Mouse (Mus musculus): ENCODE data around the gene Fasn. TPM values are rescaled to one million over a fixed set of nuclear protein-coding genes. Genes with fewer than 3 reads are reported as not detected.

Fasn gene
- polyA plus RNA-seq, 1 experiment from 2014 or later: 24.2 TPM

DNA sequence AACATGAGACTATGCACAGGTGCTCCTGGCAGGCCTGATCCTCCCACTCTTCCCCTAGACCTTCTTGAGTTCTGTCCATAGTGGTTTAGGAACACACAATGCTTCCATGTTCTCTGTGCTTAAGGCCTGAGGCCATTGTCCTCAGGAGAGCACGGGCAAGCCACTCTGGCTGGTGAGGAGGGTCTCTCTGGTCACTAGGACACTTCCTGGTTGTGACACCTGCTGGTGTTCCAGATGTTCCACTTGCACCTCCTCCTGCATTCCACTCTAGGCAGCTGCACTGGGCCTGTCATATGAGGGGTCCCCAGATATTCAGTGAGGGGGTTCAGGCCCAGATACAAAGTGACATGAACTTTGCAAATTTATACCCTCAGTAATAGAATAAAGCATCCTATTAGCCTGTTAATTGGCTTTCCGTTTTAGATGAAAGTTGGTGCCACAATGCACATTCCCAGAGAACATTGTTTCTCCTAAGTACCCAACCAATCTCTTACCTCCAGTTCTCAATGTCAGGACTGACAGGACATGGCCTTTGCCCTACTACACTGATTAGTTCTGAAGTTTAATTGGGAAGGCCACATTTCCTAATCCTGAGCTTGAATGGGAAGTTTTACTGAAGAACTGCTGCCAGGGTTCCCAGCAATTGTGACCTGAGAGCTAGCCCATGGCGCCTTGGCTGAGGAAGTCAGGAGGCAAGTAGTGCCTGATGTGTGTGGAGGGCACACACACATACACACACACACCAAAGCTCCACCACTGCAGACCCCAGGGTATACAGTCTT lies 7.5 kb upstream of the Fasn start:
- Histone ChIP-seq H3K4me1 (ENCODE audit: control insufficient read depth, low read depth, low read length) (peaks cover 11% of the 10 kb centered on the region), H3K9me3 (replicated peaks; ENCODE audit: control insufficient read depth, low read length) (no peaks in the 10 kb centered on the region), H3K27me3 (ENCODE audit: control insufficient read depth, insufficient read depth, low read depth, low read length) (no peaks in the 10 kb centered on the region), H3K4me3 (ENCODE audit: low read depth, low read length) (no peak overlapping the region), H3K9ac (ENCODE audit: low read depth, low read length) (no peak overlapping the region), H3K36me3 (ENCODE audit: control insufficient read depth, insufficient read depth) (no peaks in the 10 kb centered on the region), H3K4me2 (ENCODE audit: low read depth, low read length) (no peak overlapping the region), H3K27ac (ENCODE audit: low read length) (no peak overlapping the region)
- no peak for ATAC-seq (ENCODE audit: low read depth)
- WGBS (ENCODE audit: insufficient replicate concordance): 73% methylated on average over 3 of the region's 3 CpGs

- H3K9ac ChIP-seq (ENCODE audit: low read depth, low read length): no peak overlapping the region
- no peak overlapping the region for H3K4me2 ChIP-seq (ENCODE audit: low read depth, low read length)
- no peaks in the 10 kb centered on the region for H3K9me3 ChIP-seq (replicated peaks; ENCODE audit: control insufficient read depth, low read length)
- peaks cover 11% of the 10 kb centered on the region for H3K4me1 ChIP-seq (ENCODE audit: control insufficient read depth, low read depth, low read length)
- H3K4me3 ChIP-seq (ENCODE audit: low read depth, low read length): no peak overlapping the region
- no peaks in the 10 kb centered on the region for H3K27me3 ChIP-seq (ENCODE audit: control insufficient read depth, insufficient read depth, low read depth, low read length)
- no peak overlapping the region for H3K27ac ChIP-seq (ENCODE audit: low read length)
- H3K36me3 ChIP-seq (ENCODE audit: control insufficient read depth, insufficient read depth): no peaks in the 10 kb centered on the region
- peak; percentile 50; the same call in 1 of the 2 replicates for ATAC-seq (ENCODE audit: low read depth)
- WGBS (ENCODE audit: insufficient replicate concordance): 76% methylated on average over 12 of the region's 12 CpGs
These were observed 6.3 kb upstream of the Fasn start for GRCm38 (mm10) chr11:120830686-120831085.

- ATAC-seq (ENCODE audit: low read depth): no peak
- Histone ChIP-seq H3K9ac (ENCODE audit: low read depth, low read length) (no peak overlapping the region), H3K27ac (ENCODE audit: low read length) (no peak overlapping the region), H3K27me3 (ENCODE audit: control insufficient read depth, insufficient read depth, low read depth, low read length) (no peaks in the 10 kb centered on the region), H3K4me2 (ENCODE audit: low read depth, low read length) (no peak overlapping the region), H3K4me1 (ENCODE audit: control insufficient read depth, low read depth, low read length) (peaks cover 18% of the 10 kb centered on the region), H3K4me3 (ENCODE audit: low read depth, low read length) (no peak overlapping the region), H3K36me3 (ENCODE audit: control insufficient read depth, insufficient read depth) (no peaks in the 10 kb centered on the region), H3K9me3 (replicated peaks; ENCODE audit: control insufficient read depth, low read length) (no peaks in the 10 kb centered on the region)
- 75% methylated on average over 10 of the region's 10 CpGs for WGBS (ENCODE audit: insufficient replicate concordance)
These were observed 5.6 kb upstream of the Fasn start for GRCm38 (mm10) chr11:120829757-120830532.

DNA sequence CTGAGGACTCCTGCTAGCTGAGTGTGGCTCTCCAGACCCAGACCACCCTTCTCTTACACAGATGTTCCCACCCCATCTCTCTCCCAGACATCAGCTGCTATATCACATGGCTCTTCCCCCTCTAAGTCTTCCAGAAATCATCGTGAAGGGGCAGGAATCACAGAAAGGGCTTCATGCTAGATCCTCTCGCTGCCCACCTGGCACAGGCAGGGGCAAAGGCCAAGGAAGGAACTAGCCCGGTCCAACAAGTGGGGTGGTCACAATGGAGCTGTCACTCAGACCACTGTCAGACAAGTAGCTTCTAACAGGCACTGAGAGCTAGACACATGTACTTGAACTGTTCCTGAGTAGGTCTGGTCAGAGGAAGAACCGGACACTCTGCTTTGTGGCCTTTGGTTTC lies 4.1 kb upstream of the Fasn start:
- Histone ChIP-seq H3K9ac (ENCODE audit: low read depth, low read length) (no peak overlapping the region), H3K4me2 (ENCODE audit: low read depth, low read length) (no peak overlapping the region), H3K27ac (ENCODE audit: low read length) (no peak overlapping the region), H3K4me1 (ENCODE audit: control insufficient read depth, low read depth, low read length) (peaks cover 21% of the 10 kb centered on the region), H3K9me3 (replicated peaks; ENCODE audit: control insufficient read depth, low read length) (no peaks in the 10 kb centered on the region), H3K36me3 (ENCODE audit: control insufficient read depth, insufficient read depth) (no peaks in the 10 kb centered on the region), H3K27me3 (ENCODE audit: control insufficient read depth, insufficient read depth, low read depth, low read length) (no peaks in the 10 kb centered on the region), H3K4me3 (ENCODE audit: low read depth, low read length) (no peak overlapping the region)
- ATAC-seq (ENCODE audit: low read depth): no peak
- WGBS (ENCODE audit: insufficient replicate concordance): 69% methylated on average over 4 of the region's 4 CpGs

GRCm38 (mm10) chr11:120826016-120826953 lies 1.9 kb upstream of the Fasn start:
- Histone ChIP-seq H3K27me3 (ENCODE audit: control insufficient read depth, insufficient read depth, low read depth, low read length) (no peaks in the 10 kb centered on the region), H3K4me1 (ENCODE audit: control insufficient read depth, low read depth, low read length) (peaks cover 34% of the 10 kb centered on the region), H3K4me3 (ENCODE audit: low read depth, low read length) (no peak overlapping the region), H3K27ac (ENCODE audit: low read length) (no peak overlapping the region), H3K4me2 (ENCODE audit: low read depth, low read length) (no peak overlapping the region), H3K36me3 (ENCODE audit: control insufficient read depth, insufficient read depth) (no peaks in the 10 kb centered on the region), H3K9ac (ENCODE audit: low read depth, low read length) (no peak overlapping the region), H3K9me3 (replicated peaks; ENCODE audit: control insufficient read depth, low read length) (no peaks in the 10 kb centered on the region)
- 77% methylated on average over 8 of the region's 8 CpGs for WGBS (ENCODE audit: insufficient replicate concordance)
- ATAC-seq (ENCODE audit: low read depth): no peak

DNA sequence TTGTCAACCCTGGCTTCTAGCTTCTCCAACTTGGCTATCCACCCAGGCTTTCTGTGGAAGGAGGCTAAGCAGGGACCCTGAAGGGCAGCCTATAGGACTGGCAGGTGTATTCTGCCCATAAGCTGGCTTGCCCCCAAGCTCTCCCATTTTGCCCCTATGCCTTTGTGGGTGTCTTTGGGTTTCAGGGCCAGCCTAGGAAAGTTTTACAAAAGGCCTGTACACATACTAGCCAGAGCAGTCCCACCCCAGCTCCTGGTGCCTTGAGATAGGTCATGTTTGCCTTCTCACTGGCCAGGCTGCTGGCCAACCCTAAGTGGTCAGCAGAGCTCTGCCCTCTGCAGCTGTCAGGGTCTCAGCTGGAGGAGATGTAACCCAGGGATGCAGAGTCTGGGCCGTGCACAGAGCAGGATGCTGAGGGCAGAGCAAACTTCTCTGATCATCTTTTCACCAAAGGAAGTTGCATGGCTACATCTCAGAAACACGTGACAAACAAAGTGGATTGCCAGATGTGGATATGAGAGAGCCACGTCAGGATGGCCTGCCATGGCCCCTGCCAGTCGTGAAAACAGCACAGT lies 1.0 kb upstream of the Fasn start:
- Histone ChIP-seq H3K9ac (ENCODE audit: low read depth, low read length) (no peak overlapping the region), H3K4me2 (ENCODE audit: low read depth, low read length) (peak overlapping the region; percentile 99), H3K27ac (ENCODE audit: low read length) (peak overlapping the region; percentile 70; the same call in 1 of the 2 replicates), H3K27me3 (ENCODE audit: control insufficient read depth, insufficient read depth, low read depth, low read length) (no peaks in the 10 kb centered on the region), H3K9me3 (replicated peaks; ENCODE audit: control insufficient read depth, low read length) (no peaks in the 10 kb centered on the region), H3K4me1 (ENCODE audit: control insufficient read depth, low read depth, low read length) (peaks cover 31% of the 10 kb centered on the region), H3K36me3 (ENCODE audit: control insufficient read depth, insufficient read depth) (no peaks in the 10 kb centered on the region; the same call in 1 of the 2 replicates), H3K4me3 (ENCODE audit: low read depth, low read length) (peak overlapping the region; percentile 75; the same call in 1 of the 2 replicates)
- no peak for ATAC-seq (ENCODE audit: low read depth)
- WGBS (ENCODE audit: insufficient replicate concordance): 61% methylated on average over 4 of the region's 4 CpGs

GRCm38 (mm10) chr11:120824787-120825288 lies 491 bp upstream of the Fasn start:
- ATAC-seq (ENCODE audit: low read depth): no peak
- Histone ChIP-seq H3K27ac (ENCODE audit: low read length) (peak overlapping the region; percentile 70), H3K4me2 (ENCODE audit: low read depth, low read length) (peak overlapping the region; percentile 99), H3K4me3 (ENCODE audit: low read depth, low read length) (peak overlapping the region; percentile 75), H3K9me3 (replicated peaks; ENCODE audit: control insufficient read depth, low read length) (no peaks in the 10 kb centered on the region), H3K4me1 (ENCODE audit: control insufficient read depth, low read depth, low read length) (peaks cover 31% of the 10 kb centered on the region), H3K36me3 (ENCODE audit: control insufficient read depth, insufficient read depth) (peaks cover 4% of the 10 kb centered on the region), H3K9ac (ENCODE audit: low read depth, low read length) (peak overlapping the region; percentile 82), H3K27me3 (ENCODE audit: control insufficient read depth, insufficient read depth, low read depth, low read length) (no peaks in the 10 kb centered on the region)
- under 1% methylated on average over 21 of the region's 21 CpGs for WGBS (ENCODE audit: insufficient replicate concordance)

GRCm38 (mm10) chr11:120823551-120823947 lies 798 bp downstream of the Fasn start:
- H3K4me1 ChIP-seq (ENCODE audit: control insufficient read depth, low read depth, low read length): peaks cover 31% of the 10 kb centered on the region
- peak overlapping the region; percentile 75 for H3K4me3 ChIP-seq (ENCODE audit: low read depth, low read length)
- H3K27me3 ChIP-seq (ENCODE audit: control insufficient read depth, insufficient read depth, low read depth, low read length): no peaks in the 10 kb centered on the region
- ATAC-seq (ENCODE audit: low read depth): peak; percentile 35
- no peaks in the 10 kb centered on the region for H3K9me3 ChIP-seq (replicated peaks; ENCODE audit: control insufficient read depth, low read length)
- WGBS (ENCODE audit: insufficient replicate concordance): 0% methylated on average over 40 of the region's 40 CpGs
- peak overlapping the region; percentile 83 for H3K27ac ChIP-seq (ENCODE audit: low read length)
- H3K4me2 ChIP-seq (ENCODE audit: low read depth, low read length): peak overlapping the region; percentile 99
- H3K9ac ChIP-seq (ENCODE audit: low read depth, low read length): peak overlapping the region; percentile 82
- peaks cover 15% of the 10 kb centered on the region for H3K36me3 ChIP-seq (ENCODE audit: control insufficient read depth, insufficient read depth)

All from liver, embryonic 16.5 days (tissue).